In genomic region chr15:7397446-7397817, GRCm38 (mm10) we compare ENCODE assay signal across 8 mouse cellular contexts. TPM values are rescaled to one million over a fixed set of nuclear protein-coding genes. Genes with fewer than 3 reads are reported as not detected.
A peak's percentile ranks its signal among the peaks of the same experiment; 100 is the strongest.
DNase-seq lines count a peak whose midpoint lies in the region; ATAC-seq and TF ChIP-seq lines count a peak whose summit lies in the region.

No protein-coding gene starts in this region.

- no peak for TF ChIP-seq POLR2A in spleen, adult 2 months (IDR thresholded peaks at IDR 0.05; ENCODE audit: low read depth, low read length)
- TF ChIP-seq POLR2A in cerebellum, adult 2 months (IDR thresholded peaks at IDR 0.05; ENCODE audit: borderline replicate concordance, insufficient read depth, low read length): no peak

- ATAC-seq in liver, postnatal 0 days: no peak
- no peak for ATAC-seq in megakaryocyte, adult 5-6 weeks (ENCODE audit: poor library complexity, severe bottlenecking)

- no peak overlapping the region; the same call in 1 of the 2 replicates for H3K9ac ChIP-seq in liver, postnatal 0 days (replicated peaks)

- H3K4me1 ChIP-seq in spleen, adult 2 months (ENCODE audit: control insufficient read depth, insufficient read depth, insufficient read length): no peaks in the 10 kb centered on the region
- H3K4me1 ChIP-seq in liver, postnatal 0 days (ENCODE audit: insufficient read depth): no peaks in the 10 kb centered on the region
- H3K4me1 ChIP-seq in cerebellum, adult 2 months (ENCODE audit: control insufficient read depth, insufficient read depth, low read length): no peaks in the 10 kb centered on the region

- H3K9me3 ChIP-seq in liver, postnatal 0 days (ENCODE audit: low read length): no peaks in the 10 kb centered on the region

- 0 out of 2 replicates have a peak, but pooled peaks cover 5% of the 10 kb centered on the region for H3K27me3 ChIP-seq in spleen, adult 2 months (ENCODE audit: control insufficient read depth, insufficient read depth, low read length)
- peaks cover 26% of the 10 kb centered on the region for H3K27me3 ChIP-seq in liver, postnatal 0 days (ENCODE audit: insufficient read depth, low read length)
- H3K27me3 ChIP-seq in cerebellum, adult 2 months (ENCODE audit: control insufficient read depth, insufficient read depth, low read length): no peaks in the 10 kb centered on the region; the same call in 1 of the 2 replicates

- H3K27ac ChIP-seq in spleen, adult 2 months (ENCODE audit: insufficient read depth, low read length): no peak overlapping the region
- no peak overlapping the region for H3K27ac ChIP-seq in liver, postnatal 0 days (ENCODE audit: low read depth)
- no peak overlapping the region for H3K27ac ChIP-seq in cerebellum, adult 2 months (ENCODE audit: insufficient read depth, low read length)

- H3K36me3 ChIP-seq in spleen, adult 2 months (ENCODE audit: control insufficient read depth, insufficient read depth, low read length): no peaks in the 10 kb centered on the region
- H3K36me3 ChIP-seq in liver, postnatal 0 days (replicated peaks; ENCODE audit: insufficient read depth, low read length): no peaks in the 10 kb centered on the region

- peak overlapping the region; percentile 20; the same call in 1 of the 2 replicates for H3K4me3 ChIP-seq in spleen, adult 2 months (ENCODE audit: extremely low read depth, insufficient read depth, insufficient read length)
- H3K4me3 ChIP-seq in liver, postnatal 0 days (ENCODE audit: low read depth, low read length): peak overlapping the region; percentile 45
- H3K4me3 ChIP-seq in cerebellum, adult 2 months (replicated peaks; ENCODE audit: insufficient read depth, low read depth, low read length): no peak overlapping the region

- TF ChIP-seq EP300 in liver, postnatal 0 days (IDR thresholded peaks at IDR 0.05; ENCODE audit: low read depth): no peak

- no peak for TF ChIP-seq CTCF in spleen, adult 2 months (IDR thresholded peaks at IDR 0.05; ENCODE audit: extremely low read depth, insufficient read depth, insufficient read length, insufficient replicate concordance)
- TF ChIP-seq CTCF in liver, postnatal 0 days (IDR thresholded peaks at IDR 0.05; ENCODE audit: low read depth): no peak
- TF ChIP-seq CTCF in cerebellum, adult 2 months (IDR thresholded peaks at IDR 0.05; ENCODE audit: borderline replicate concordance, insufficient read depth, low read depth, low read length): no peak

- WGBS in spleen, adult 2 months: 16% methylated on average over 8 of the region's 8 CpGs
- 4% methylated on average over 8 of the region's 8 CpGs for WGBS in liver, postnatal 0 days (ENCODE audit: insufficient replicate concordance)
- 4% methylated on average over 8 of the region's 8 CpGs for WGBS in cerebellum, adult 2 months

- H3K4me2 ChIP-seq in liver, postnatal 0 days (ENCODE audit: low read depth, low read length): peak overlapping the region; percentile 68

- no peak for DNase-seq in spleen, adult 2 months (ENCODE audit: low read depth in 1 of 2, low spot score in 2 of 2)
- no peak for DNase-seq in spleen, adult 12 weeks (ENCODE audit: low spot score)
- peak; percentile 7 for DNase-seq in heart, postnatal 4 days
- no peak for DNase-seq in liver, postnatal 0 days
- peak; percentile 27 for DNase-seq in yolk sac, embryonic 10.5 days (ENCODE audit: low spot score)
- DNase-seq in cerebellum, adult 2 months: no peak
- DNase-seq in adrenal gland, adult 2 months: no peak

RNA-seq across cellular contexts. Expression of gene Egflam, which starts 0.8 kb away (rescaled TPM):
- polyA plus RNA-seq in spleen, adult 2 months (2012; rRNA removed): 2.5 and 2.6 TPM in 2 replicates
- 10 to 100 TPM in 1 of 2 experiments, 1 to 10 TPM in 1; 9.9 to 12.4 TPM for total RNA-seq in heart, postnatal 4 days (2021)
- polyA plus RNA-seq in liver, postnatal 0 days (2015; fragmentation: Nextera tagmentation; extraction: Ambion mirVana): 0.36 and 0.53 TPM in 2 replicates
- not detected in 2 replicates for total RNA-seq in megakaryocyte, adult 5-6 weeks (2015)
- total RNA-seq in megakaryocyte, adult 5-6 weeks (2017): not detected in 2 replicates
- 2.7 and 3.0 TPM in 2 replicates for polyA plus RNA-seq in cerebellum, adult 2 months (2012; rRNA removed)
- total RNA-seq in adrenal gland, adult 2 months (2021): 1 to 10 TPM; 3.4 to 3.5 TPM
- polyA plus RNA-seq in adrenal gland, adult 2 months (2012; rRNA removed): 5.6 and 6.9 TPM in 2 replicates

Comparison
In these comparisons a context has a peak if more than half of its experiments do, and no peak if none do; other contexts are left out.
1. DNase-seq: peak in heart, postnatal 4 days (single experiment) and yolk sac, embryonic 10.5 days (single experiment); none in spleen, adult 2 months (0 of 2), spleen, adult 12 weeks (single experiment), liver, postnatal 0 days (single experiment), cerebellum, adult 2 months (0 of 2) and adrenal gland, adult 2 months (single experiment).